Mouse (Mus musculus) MEL (cell line): ENCODE measurements around the gene Tmem150c.

Experiments used
- CTCF ChIP-seq, 3 experiments: IDR thresholded peaks in 2 of 3; conservative IDR thresholded peaks in 1 of 3; 2 replicates each; pipeline ENCODE4 v1.5.1; 2011 to 2012; ENCODE audit warnings: low read length in 3 of 3, low read depth in 2 of 3, mild to moderate bottlenecking in 2 of 3, improper control_type of control experiment in 1 of 3, inconsistent platforms in 1 of 3, mixed read lengths in 1 of 3, moderate library complexity in 1 of 3; ENCODE audit not compliant: control insufficient read depth in 1 of 3, insufficient read depth in 1 of 3, poor library complexity in 1 of 3, severe bottlenecking in 1 of 3
- KAT2A ChIP-seq: conservative IDR thresholded peaks from 2 replicates; pipeline ENCODE4 v1.6.1; 2012; ENCODE audit warnings: low read depth, low read length, improper control_type of control experiment, inconsistent platforms
- MAX ChIP-seq: IDR thresholded peaks from 2 replicates; pipeline ENCODE4 v1.6.1; 2011; ENCODE audit warnings: low read length, improper control_type of control experiment
- POLR2A ChIP-seq, 2 experiments: IDR thresholded peaks; 2 replicates each; pipeline ENCODE4 v1.6.1; 2011 to 2012; ENCODE audit warnings: low read length in 2 of 2, mild to moderate bottlenecking in 2 of 2, control low read depth in 1 of 2, improper control_type of control experiment in 1 of 2, low read depth in 1 of 2, moderate library complexity in 1 of 2; ENCODE audit not compliant: control insufficient read depth in 1 of 2, insufficient read depth in 1 of 2, poor library complexity in 1 of 2
- POLR2AphosphoS2 ChIP-seq: IDR thresholded peaks from 2 replicates; pipeline ENCODE4 v1.6.1; 2011; ENCODE audit warnings: low read length, improper control_type of control experiment
- RAD21 ChIP-seq: IDR thresholded peaks from 2 replicates; pipeline ENCODE4 v1.6.1; 2011; ENCODE audit warnings: mild to moderate bottlenecking, low read depth, low read length, improper control_type of control experiment
- TAL1 ChIP-seq: IDR thresholded peaks from 2 replicates; pipeline ENCODE4 v1.6.1; 2012; ENCODE audit warnings: mild to moderate bottlenecking, inconsistent platforms, low read length, moderate library complexity, mixed read lengths

DNA sequence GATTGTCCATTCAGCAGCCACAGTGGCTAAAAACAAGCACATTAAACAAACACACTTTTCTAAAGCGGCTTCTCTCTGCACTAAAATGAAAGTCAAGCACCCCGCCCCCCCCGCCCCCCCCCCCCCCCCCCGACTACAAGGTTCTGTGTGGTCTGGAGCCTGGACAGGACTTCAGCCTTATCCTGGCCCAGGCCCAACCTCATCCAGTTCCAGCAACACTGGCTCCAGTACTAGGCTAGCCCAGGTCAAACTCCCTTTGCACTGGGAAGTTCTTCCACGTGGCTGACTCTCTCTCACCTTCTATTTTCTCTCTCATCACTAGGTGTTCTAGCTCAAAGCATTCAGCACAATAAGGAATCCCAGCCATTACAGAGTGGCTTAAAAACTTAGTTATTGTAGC lies 17.9 kb upstream of the Tmem150c start:
- TF ChIP-seq KAT2A (no peak), POLR2A (IDR thresholded peaks at IDR 0.05; ENCODE audit: control insufficient read depth in 1 of 2, insufficient read depth in 1 of 2, low read depth in 1 of 2, low read length in 2 of 2, poor library complexity in 1 of 2) (no peak), RAD21 (no peak), MAX (no peak), POLR2AphosphoS2 (no peak), CTCF (IDR thresholded peaks at IDR 0.05 in 2 of 3, conservative IDR thresholded peaks at IDR 0.05 in 1 of 3; ENCODE audit: control insufficient read depth in 1 of 3, insufficient read depth in 1 of 3, low read depth in 2 of 3, low read length in 3 of 3, poor library complexity in 1 of 3, severe bottlenecking in 1 of 3) (no peak), TAL1 (no peak)
